Mouse (Mus musculus) CH12.LX (cell line): ENCODE results near the gene Mapkapk2.

Source experiments
- CHD1 ChIP-seq: IDR thresholded peaks from 2 replicates; pipeline ENCODE4 v1.6.1; 2012; ENCODE audit warnings: low read depth, low read length, improper control_type of control experiment, inconsistent platforms
- CTCF ChIP-seq, 2 experiments: IDR thresholded peaks in 1 of 2; conservative IDR thresholded peaks in 1 of 2; 2 replicates each; pipeline ENCODE4 v1.5.1; 2011 to 2012; ENCODE audit warnings: low read depth in 2 of 2, low read length in 2 of 2, improper control_type of control experiment in 1 of 2, inconsistent platforms in 1 of 2, mild to moderate bottlenecking in 1 of 2, moderate library complexity in 1 of 2
- EP300 ChIP-seq: IDR thresholded peaks from 2 replicates; pipeline ENCODE4 v1.6.1; 2011; ENCODE audit warnings: low read length, improper control_type of control experiment
- ETS1 ChIP-seq: conservative IDR thresholded peaks from 2 replicates; pipeline ENCODE4 v1.6.1; 2012; ENCODE audit warnings: low read depth, mild to moderate bottlenecking, inconsistent platforms, low read length, improper control_type of control experiment, moderate library complexity
- JUND ChIP-seq: conservative IDR thresholded peaks from 2 replicates; pipeline ENCODE4 v1.6.1; 2011; ENCODE audit warnings: low read depth, low read length, improper control_type of control experiment
- MAFK ChIP-seq: IDR thresholded peaks from 2 replicates; pipeline ENCODE4 v1.6.1; 2011; ENCODE audit warnings: low read length, improper control_type of control experiment; ENCODE audit not compliant: insufficient replicate concordance
- MEF2A ChIP-seq: IDR thresholded peaks from 2 replicates; pipeline ENCODE4 v1.6.1; 2014; ENCODE audit warnings: low read depth, mild to moderate bottlenecking, inconsistent platforms, low read length, improper control_type of control experiment, borderline replicate concordance
- NELFE ChIP-seq: IDR thresholded peaks from 2 replicates; pipeline ENCODE4 v1.6.1; 2011; ENCODE audit warnings: low read depth, low read length, improper control_type of control experiment
- POLR2A ChIP-seq: IDR thresholded peaks from 2 replicates; pipeline ENCODE4 v1.6.1; 2011; ENCODE audit warnings: low read depth, mild to moderate bottlenecking, improper control_type of control experiment, low read length
- TCF12 ChIP-seq: IDR thresholded peaks from 2 replicates; pipeline ENCODE4 v1.6.1; 2014; ENCODE audit warnings: low read depth, mild to moderate bottlenecking, inconsistent platforms, low read length, improper control_type of control experiment
- ZC3H11A ChIP-seq: IDR thresholded peaks from 2 replicates; pipeline ENCODE4 v1.6.1; 2012; ENCODE audit warnings: low read depth, mild to moderate bottlenecking, inconsistent platforms, low read length, improper control_type of control experiment
- ZKSCAN1 ChIP-seq: IDR thresholded peaks from 2 replicates; pipeline ENCODE4 v1.6.1; 2012; ENCODE audit warnings: low read depth, inconsistent platforms, low read length, improper control_type of control experiment, borderline replicate concordance
- ZMIZ1 ChIP-seq: IDR thresholded peaks from 2 replicates; pipeline ENCODE4 v1.6.1; 2012; ENCODE audit warnings: low read depth, mild to moderate bottlenecking, inconsistent platforms, low read length, improper control_type of control experiment

DNA sequence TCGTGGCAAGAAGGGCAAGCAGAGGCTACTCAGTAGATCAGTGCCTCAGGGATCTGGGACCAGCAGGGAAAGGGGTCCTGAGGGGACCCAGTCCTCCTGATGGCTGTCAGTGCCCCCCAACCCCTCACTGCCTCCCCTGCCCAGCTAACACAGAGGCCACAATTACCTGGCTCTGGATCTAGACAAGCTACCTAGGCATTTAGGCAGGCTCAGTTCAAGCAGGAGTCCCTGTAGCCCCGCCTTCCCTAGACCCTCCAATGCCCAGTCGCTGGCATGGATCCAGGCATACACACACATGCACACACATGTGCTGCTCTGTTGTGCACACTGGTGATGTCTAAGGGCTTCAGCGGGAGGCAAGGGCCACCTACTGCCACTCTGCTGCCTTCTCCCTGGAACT is 43.4 kb downstream of the Mapkapk2 start:
- TF ChIP-seq CTCF (conservative IDR thresholded peaks at IDR 0.05 in 1 of 2, IDR thresholded peaks at IDR 0.05 in 1 of 2; ENCODE audit: low read depth in 2 of 2, low read length in 2 of 2) (no peak), EP300 (no peak), ZC3H11A (no peak), MEF2A (no peak), JUND (no peak), NELFE (no peak), TCF12 (no peak), MAFK (no peak), CHD1 (no peak), ZMIZ1 (no peak), ZKSCAN1 (no peak), ETS1 (no peak), POLR2A (no peak)
